Mouse (Mus musculus) embryonic facial prominence, embryonic 15.5 days (tissue): ENCODE results near the gene Hoxc11. TPM values are rescaled to one million over a fixed set of nuclear protein-coding genes. Genes with fewer than 3 reads are reported as not detected.

Source experiments
- ATAC-seq: fragments of 200-750 bp; cut with Nextera tagmentation; 2 replicates; pipeline ENCODE4 v1.8.0; 2017; ENCODE audit warnings: low read depth, moderate TSS enrichment; ENCODE audit not compliant: insufficient number of reproducible peaks, low FRiP score, low TSS enrichment
- H3K27ac ChIP-seq: fragments of 300-500 bp; sonication (generic); replicated peaks from 2 replicates; pipeline ENCODE4 v1.5.1; 2015; ENCODE audit warnings: mild to moderate bottlenecking, inconsistent platforms
- H3K27me3 ChIP-seq: fragments of 300-500 bp; sonication (generic); 2 replicates; pipeline ENCODE4 v1.6.1; 2015; ENCODE audit warnings: inconsistent platforms
- H3K36me3 ChIP-seq: fragments of 300-500 bp; sonication (generic); 2 replicates; pipeline ENCODE4 v1.6.1; 2015; ENCODE audit warnings: mild to moderate bottlenecking, inconsistent platforms
- H3K4me1 ChIP-seq: fragments of 300-500 bp; sonication (generic); 2 replicates; pipeline ENCODE4 v1.6.1; 2015; ENCODE audit warnings: inconsistent platforms
- H3K4me2 ChIP-seq: fragments of 300-500 bp; sonication (generic); replicated peaks from 2 replicates; pipeline ENCODE4 v1.6.1; 2015; ENCODE audit warnings: mild to moderate bottlenecking, inconsistent platforms
- H3K4me3 ChIP-seq: fragments of 300-500 bp; sonication (generic); replicated peaks from 2 replicates; pipeline ENCODE4 v1.5.1; 2015; ENCODE audit warnings: mild to moderate bottlenecking, inconsistent platforms
- H3K9ac ChIP-seq: fragments of 300-500 bp; sonication (generic); 2 replicates; pipeline ENCODE4 v1.6.1; 2015; ENCODE audit warnings: inconsistent platforms
- H3K9me3 ChIP-seq: fragments of 300-500 bp; sonication (generic); replicated peaks from 2 replicates; pipeline ENCODE4 v1.6.1; 2016; ENCODE audit warnings: inconsistent platforms
- WGBS: fragments of 180-500 bp; shearing (Covaris S2); methylation state at CpG from one replicate; pipeline ENCODE4 v1.1.7; 2015; 5-methylcytosine and 5-hydroxymethylcytosine counted together
- polyA plus RNA-seq: library from polyadenylated mRNA; unstranded; fragments of >200 nt; fragmentation: Nextera tagmentation; extraction: Ambion mirVana; gene quantifications from 2 replicates; pipeline ENCODE4 v1.2.1, GENCODE M21; 2015

Gene Hoxc11
- polyA plus RNA-seq, 1 experiment from 2014 or later: not detected

DNA sequence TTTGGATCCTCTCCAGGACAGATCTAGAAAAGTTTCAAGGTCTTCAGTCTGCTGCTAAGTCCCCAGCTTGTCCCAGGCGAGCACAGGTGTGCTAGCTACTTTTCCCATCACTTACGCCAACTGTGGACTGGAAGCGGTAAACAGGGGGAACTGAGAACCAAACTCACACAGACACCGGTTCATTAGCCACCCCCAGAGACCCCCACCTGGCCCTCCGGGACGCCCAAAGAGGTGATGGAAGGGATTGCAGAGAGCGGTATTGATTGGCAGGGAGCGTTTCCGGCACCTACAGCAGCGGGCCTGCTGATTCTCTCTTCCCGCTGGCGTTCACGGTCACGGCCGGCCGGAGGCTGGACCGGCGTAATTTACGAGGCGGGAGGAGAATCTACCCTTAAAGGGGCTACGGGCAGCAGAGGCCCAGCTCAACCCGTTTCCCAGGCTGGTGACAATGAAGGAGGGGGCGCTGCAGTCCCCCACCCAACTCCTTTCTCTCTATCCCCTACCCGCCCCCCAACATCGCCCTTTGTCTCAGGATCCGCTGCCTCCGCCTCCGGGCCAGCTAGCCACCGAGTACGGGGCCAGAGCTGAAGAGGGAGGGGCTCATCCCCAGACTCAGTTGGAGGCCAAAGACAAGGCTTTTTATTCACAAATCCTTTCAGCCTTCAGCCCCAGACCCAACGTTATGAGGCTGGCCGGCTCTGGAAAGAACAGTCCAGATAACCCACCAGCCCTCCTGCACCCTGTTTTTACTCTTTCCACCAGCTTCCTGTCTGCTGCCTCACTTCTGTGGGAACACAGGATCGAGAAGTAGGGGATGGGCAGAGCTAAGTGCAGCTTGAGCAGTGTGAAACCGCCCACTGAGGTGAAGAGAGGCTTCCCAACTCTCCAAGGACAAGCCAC lies 14.7 kb upstream of the Hoxc11 start:
- Histone ChIP-seq H3K4me1 (peaks cover 8% of the 10 kb centered on the region; the same call in 1 of the 2 replicates), H3K4me2 (no peak overlapping the region), H3K9ac (no peak overlapping the region), H3K27ac (no peak overlapping the region), H3K36me3 (no peaks in the 10 kb centered on the region), H3K9me3 (no peaks in the 10 kb centered on the region), H3K4me3 (no peak overlapping the region), H3K27me3 (peaks cover 99% of the 10 kb centered on the region)
- ATAC-seq: no peak
- under 1% methylated on average over 32 of the region's 34 CpGs for WGBS

DNA sequence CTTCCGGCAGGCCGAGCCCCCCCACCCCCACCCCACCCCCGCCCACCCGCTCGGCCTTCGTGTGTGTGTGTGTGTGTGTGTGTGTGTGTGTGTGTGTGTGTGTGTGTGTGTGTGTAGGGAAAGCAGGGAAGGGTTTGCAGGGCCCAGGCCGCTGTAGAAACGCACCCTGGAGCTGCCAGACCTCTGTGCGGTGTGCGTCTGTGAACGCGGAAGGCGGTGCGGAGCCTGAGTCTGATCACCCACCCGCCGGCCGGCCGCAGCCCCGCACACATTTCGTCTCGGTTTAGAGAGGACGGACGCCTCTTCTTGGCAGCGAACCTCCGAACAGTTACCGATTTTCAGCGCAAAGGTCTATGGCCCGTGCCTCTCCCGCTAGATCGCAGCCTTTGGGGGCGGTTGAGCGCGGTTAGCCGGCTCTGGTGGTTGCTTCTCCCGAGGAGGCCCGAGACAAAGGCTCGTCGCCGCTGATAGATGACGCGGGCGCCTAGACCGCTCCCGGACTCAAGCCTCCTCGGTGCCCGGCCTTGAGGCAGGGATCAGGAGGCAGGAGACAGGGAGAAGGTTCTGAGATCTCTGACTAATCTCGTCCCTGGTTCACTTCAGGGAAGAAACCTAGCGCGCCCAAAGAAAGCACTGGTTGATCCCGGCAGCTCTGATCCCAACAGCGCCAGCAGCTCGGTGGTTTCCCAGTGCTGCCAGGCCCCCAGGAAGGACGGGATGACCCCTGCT lies 11.3 kb upstream of the Hoxc11 start:
- no peaks in the 10 kb centered on the region for H3K9me3 ChIP-seq
- no peaks in the 10 kb centered on the region for H3K36me3 ChIP-seq
- WGBS: under 1% methylated on average over 53 of the region's 53 CpGs
- H3K4me1 ChIP-seq: no peaks in the 10 kb centered on the region
- H3K4me2 ChIP-seq: no peak overlapping the region; the same call in 1 of the 2 replicates
- H3K4me3 ChIP-seq: 0 out of 2 replicates have a peak overlapping the region, but pooled peaks have one; percentile 10
- no peak overlapping the region for H3K9ac ChIP-seq
- peaks cover 100% of the 10 kb centered on the region for H3K27me3 ChIP-seq
- H3K27ac ChIP-seq: no peak overlapping the region
- ATAC-seq: no peak

DNA sequence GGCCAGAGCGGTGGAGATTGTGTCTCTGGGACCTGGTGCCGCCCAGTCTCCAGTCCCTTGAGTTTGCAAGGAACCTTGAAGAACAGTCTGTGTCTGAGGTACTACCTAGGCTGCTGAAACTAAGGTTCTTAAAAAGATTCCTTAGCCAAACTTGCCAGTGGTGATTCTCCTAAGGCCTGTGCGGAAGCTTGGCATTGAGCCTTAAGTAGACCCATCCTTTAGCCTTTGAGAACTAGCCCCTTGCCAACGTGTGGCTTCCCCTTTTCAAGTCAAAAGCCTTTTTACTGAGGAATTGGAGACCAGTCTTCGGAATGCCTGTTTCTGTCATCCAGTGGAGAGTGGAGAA lies 10.8 kb upstream of the Hoxc11 start:
- Histone ChIP-seq H3K4me1 (no peaks in the 10 kb centered on the region), H3K36me3 (no peaks in the 10 kb centered on the region), H3K27ac (no peak overlapping the region), H3K4me2 (no peak overlapping the region), H3K27me3 (peaks cover 100% of the 10 kb centered on the region), H3K9ac (no peak overlapping the region), H3K9me3 (no peaks in the 10 kb centered on the region), H3K4me3 (no peak overlapping the region)
- WGBS: 2% methylated on average over 5 of the region's 5 CpGs
- no peak for ATAC-seq

DNA sequence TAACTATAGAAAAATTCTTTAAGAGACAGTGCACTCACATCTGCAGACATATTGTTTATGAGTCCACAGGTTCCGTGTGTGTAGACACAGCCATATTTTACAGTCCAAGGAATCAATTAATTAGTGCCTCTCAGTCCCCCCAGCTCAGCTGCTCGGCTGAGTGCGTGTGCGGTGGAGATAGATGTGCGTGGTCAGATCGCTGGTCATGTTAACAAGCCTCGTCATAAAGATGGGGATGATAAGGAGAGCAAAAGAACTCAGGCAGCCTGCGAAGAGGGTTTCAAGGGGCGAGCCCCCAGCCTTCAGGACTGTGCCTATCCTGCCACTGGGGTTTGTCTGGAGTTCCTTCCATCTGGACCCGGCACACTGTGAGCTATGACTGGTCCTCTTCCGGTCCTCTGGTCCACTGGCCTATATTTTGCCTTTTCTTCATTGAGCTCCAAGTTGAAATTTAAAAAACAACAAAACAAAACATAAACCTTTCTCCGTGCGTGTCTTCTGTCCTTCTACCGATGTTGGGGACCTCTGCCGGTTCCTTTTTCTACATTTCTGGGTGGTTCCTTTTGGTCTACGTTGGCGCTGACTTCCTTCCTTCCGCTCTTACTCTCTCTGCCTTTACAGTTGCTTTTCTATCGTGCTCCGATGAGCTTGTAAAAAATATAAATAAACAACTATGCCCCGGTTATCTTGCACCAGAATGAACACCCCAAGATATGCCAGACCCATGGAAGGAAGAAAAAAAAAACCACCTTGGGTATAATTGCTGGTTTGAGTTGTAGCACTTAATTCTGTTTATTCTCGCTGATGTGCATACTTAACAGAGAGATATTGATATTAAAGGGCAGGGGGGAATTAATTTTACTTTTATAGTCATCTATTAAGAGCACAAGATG lies 8.8 kb upstream of the Hoxc11 start:
- no peaks in the 10 kb centered on the region for H3K4me1 ChIP-seq
- H3K36me3 ChIP-seq: no peaks in the 10 kb centered on the region
- H3K4me3 ChIP-seq: no peak overlapping the region
- ATAC-seq: no peak
- WGBS: 10% methylated on average over 22 of the region's 22 CpGs
- no peaks in the 10 kb centered on the region for H3K9me3 ChIP-seq
- H3K9ac ChIP-seq: no peak overlapping the region
- no peak overlapping the region for H3K27ac ChIP-seq
- H3K4me2 ChIP-seq: no peak overlapping the region
- H3K27me3 ChIP-seq: peaks cover 99% of the 10 kb centered on the region

DNA sequence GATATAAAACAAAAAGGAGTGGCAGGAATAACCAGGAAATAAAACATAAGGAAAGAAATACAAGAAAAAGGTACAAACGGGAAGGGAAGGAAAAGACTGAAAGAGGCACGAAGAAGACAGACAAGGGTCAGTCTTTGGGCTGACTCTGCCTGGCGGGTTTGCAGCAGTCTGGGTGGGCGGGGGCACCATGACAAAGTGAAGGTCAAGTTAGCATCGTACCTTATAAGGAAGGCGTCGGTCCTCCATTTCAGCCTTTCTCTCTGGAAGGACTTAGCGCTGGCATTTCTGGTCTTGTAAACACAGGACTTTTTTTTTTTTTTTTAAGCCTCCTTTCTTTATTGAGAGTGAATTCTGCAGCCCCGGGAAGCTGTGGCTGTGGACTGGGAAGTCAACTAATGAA lies 7.0 kb upstream of the Hoxc11 start:
- H3K36me3 ChIP-seq: no peaks in the 10 kb centered on the region
- H3K27ac ChIP-seq: no peak overlapping the region
- no peak overlapping the region for H3K9ac ChIP-seq
- H3K4me3 ChIP-seq: no peak overlapping the region
- no peak for ATAC-seq
- no peaks in the 10 kb centered on the region for H3K9me3 ChIP-seq
- H3K4me2 ChIP-seq: no peak overlapping the region
- H3K27me3 ChIP-seq: peaks cover 99% of the 10 kb centered on the region
- 1% methylated on average over 9 of the region's 9 CpGs for WGBS
- H3K4me1 ChIP-seq: no peaks in the 10 kb centered on the region

DNA sequence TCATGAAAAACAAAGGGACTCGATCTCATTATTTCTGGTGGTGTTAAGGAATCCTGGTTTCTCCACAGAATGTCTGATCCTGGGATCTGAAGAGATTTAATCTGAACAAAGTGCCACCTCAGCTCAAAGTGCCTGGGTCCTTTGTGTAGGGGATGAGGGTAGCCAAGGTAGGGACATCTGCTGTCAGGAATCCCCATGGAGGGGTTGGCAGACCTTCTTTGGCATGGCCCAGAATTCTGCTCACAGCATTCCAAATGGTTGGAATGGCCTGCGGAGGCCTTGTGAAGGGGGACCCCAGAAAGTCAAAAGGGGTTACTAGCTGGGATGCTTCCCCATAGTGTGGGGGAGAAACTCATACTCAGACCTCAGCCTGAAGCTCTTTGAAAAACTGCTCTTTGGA lies 5.4 kb upstream of the Hoxc11 start:
- no peak overlapping the region for H3K4me2 ChIP-seq
- ATAC-seq: no peak
- no peak overlapping the region for H3K27ac ChIP-seq
- 4% methylated on average over 2 of the region's 2 CpGs for WGBS
- H3K27me3 ChIP-seq: peaks cover 99% of the 10 kb centered on the region
- no peak overlapping the region for H3K4me3 ChIP-seq
- no peak overlapping the region for H3K9ac ChIP-seq
- H3K36me3 ChIP-seq: no peaks in the 10 kb centered on the region
- H3K4me1 ChIP-seq: no peaks in the 10 kb centered on the region
- no peaks in the 10 kb centered on the region for H3K9me3 ChIP-seq

DNA sequence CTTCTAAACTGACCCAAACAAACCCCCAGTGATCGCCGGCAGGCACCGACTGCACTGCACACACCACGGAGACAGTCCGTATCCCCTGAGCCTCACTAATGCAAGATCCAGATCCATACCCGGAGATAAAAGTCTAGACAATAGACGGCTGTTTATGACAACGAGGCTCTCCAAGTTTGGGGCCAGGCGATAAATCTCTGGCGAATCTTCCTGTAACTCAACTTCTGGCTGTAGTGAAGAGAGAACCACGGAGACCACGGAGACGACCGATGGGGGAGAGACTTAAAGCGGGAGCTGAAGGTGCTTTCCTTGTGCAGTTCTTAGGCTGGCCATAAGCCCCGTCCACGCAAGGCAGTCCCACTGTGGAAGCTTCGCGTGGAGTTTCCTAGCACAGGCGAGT lies 4.5 kb upstream of the Hoxc11 start:
- Histone ChIP-seq H3K27me3 (peaks cover 99% of the 10 kb centered on the region), H3K9ac (no peak overlapping the region), H3K9me3 (no peaks in the 10 kb centered on the region), H3K4me2 (no peak overlapping the region), H3K27ac (no peak overlapping the region), H3K4me3 (no peak overlapping the region), H3K4me1 (no peaks in the 10 kb centered on the region), H3K36me3 (no peaks in the 10 kb centered on the region)
- no peak for ATAC-seq
- 2% methylated on average over 20 of the region's 20 CpGs for WGBS

DNA sequence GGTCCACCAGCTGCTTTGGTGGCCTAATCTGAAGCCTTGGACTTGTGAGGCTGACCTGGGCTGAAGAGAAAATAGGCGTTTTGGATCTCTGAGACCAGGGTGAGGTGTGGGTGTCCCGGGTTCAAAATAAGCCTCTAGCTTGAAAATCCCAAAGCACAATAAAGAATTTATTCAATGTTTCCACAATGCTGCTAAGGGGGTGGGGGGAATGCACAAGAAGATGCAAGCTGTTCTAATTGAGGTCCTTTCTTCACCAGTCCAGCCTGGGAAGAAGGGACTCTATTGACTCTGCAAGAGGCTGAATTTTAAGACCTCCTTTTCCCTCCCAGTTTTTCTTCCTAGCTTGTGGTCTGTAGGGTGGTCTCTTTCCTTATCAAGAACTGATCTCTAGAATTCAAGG lies 3.4 kb upstream of the Hoxc11 start:
- ATAC-seq: no peak
- Histone ChIP-seq H3K4me1 (no peaks in the 10 kb centered on the region), H3K27ac (no peak overlapping the region), H3K27me3 (peaks cover 97% of the 10 kb centered on the region), H3K36me3 (no peaks in the 10 kb centered on the region), H3K9me3 (no peaks in the 10 kb centered on the region), H3K9ac (no peak overlapping the region), H3K4me2 (no peak overlapping the region), H3K4me3 (no peak overlapping the region)
- 9% methylated on average over 2 of the region's 2 CpGs for WGBS

DNA sequence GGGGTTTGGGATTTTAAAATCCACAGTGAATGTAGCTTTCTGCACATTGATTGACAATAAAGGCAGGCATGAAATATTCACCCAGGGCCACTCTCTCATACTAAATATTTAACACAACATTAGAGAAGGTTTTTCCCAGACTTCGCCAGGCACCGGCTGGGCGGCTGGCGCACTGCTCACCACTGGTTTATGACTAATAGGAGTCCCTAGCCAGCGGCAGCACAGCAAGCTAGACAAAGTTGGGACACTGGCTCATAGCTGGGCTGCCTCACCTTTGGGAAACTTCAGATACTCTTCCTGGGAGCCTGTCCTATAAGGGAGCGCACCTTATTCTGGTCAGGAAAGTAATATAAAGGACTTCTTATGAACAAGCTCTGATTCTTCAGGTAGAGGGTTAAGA lies 666 bp upstream of the Hoxc11 start:
- 2% methylated on average over 6 of the region's 6 CpGs for WGBS
- no peak overlapping the region for H3K27ac ChIP-seq
- peaks cover 97% of the 10 kb centered on the region for H3K27me3 ChIP-seq
- no peak overlapping the region for H3K4me2 ChIP-seq
- no peak for ATAC-seq
- H3K4me3 ChIP-seq: no peak overlapping the region
- no peaks in the 10 kb centered on the region for H3K36me3 ChIP-seq
- H3K9ac ChIP-seq: no peak overlapping the region
- no peaks in the 10 kb centered on the region for H3K4me1 ChIP-seq
- no peaks in the 10 kb centered on the region for H3K9me3 ChIP-seq

DNA sequence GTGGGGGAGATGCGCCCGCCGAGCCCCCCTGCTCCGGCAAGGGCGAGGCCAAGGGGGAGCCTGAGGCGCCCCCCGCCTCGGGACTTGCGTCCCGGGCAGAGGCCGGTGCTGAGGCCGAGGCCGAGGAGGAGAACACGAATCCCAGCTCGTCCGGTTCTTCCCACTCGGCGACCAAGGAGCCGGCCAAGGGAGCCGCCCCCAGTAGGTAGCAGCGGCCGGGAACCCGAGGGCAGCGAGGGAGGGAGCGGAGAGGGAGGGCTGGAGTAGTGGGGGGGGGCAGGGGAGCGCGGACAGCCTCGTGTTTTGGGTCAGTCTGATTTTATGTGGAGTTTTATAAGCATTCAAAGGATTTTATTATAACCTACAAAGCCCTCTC lies 768 bp downstream of the Hoxc11 start:
- H3K9me3 ChIP-seq: no peaks in the 10 kb centered on the region

More for the DNA sequence above, 768 bp downstream of the Hoxc11 start:
- ATAC-seq: no peak
- 1% methylated on average over 28 of the region's 28 CpGs for WGBS
- no peaks in the 10 kb centered on the region for H3K36me3 ChIP-seq
- no peak overlapping the region for H3K27ac ChIP-seq
- no peak overlapping the region for H3K4me3 ChIP-seq
- H3K9ac ChIP-seq: no peak overlapping the region
- H3K4me1 ChIP-seq: no peaks in the 10 kb centered on the region
- H3K27me3 ChIP-seq: peaks cover 94% of the 10 kb centered on the region
- H3K4me2 ChIP-seq: no peak overlapping the region
